Mouse (Mus musculus): ENCODE measurements around the gene Grin2a.

DNA sequence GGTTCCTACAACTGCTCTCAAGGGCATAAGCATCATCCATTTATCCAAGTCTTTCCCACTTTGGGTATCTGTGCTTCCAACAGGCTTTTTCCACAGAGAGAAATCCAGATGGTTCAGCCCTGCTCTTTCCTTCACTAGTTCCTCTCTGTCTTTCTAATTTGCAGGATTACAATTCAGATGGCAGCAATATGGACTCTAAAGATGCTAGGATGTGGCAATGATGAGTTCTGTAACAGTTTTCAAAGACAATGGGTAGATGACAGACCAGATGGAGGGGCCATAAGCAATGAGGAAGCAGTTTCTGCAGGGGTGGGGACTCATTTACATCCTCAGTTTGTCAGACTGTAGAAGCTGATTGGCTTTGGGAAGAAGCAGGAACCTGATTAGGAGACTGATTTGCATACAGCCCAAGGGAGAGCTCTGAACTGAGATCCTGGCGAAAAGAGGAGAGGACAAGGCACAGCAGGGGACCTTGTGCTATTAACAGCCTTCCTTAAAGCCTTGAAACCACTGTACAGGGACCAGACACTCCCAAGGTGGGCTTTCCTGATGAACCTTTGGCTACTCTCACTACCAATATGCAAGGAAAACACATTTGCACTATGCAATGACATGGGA lies 306.7 kb downstream of the Grin2a start:
- TF ChIP-seq CTCF (IDR thresholded peaks at IDR 0.05; ENCODE audit: low read depth, low read length): no peak
- TF ChIP-seq POLR2A (IDR thresholded peaks at IDR 0.05; ENCODE audit: extremely low read depth, insufficient read depth, low read length): no peak

Data from liver, adult 2 months (tissue).